Mouse (Mus musculus) neural tube, embryonic 15.5 days (tissue): ENCODE results near the gene Cnot2. TPM values are rescaled to one million over a fixed set of nuclear protein-coding genes. Genes with fewer than 3 reads are reported as not detected.

Experiments
- ATAC-seq: fragments of 200-750 bp; cut with Nextera tagmentation; 2 replicates; pipeline ENCODE4 v1.8.0; 2017; ENCODE audit warnings: mild to moderate bottlenecking, moderate TSS enrichment, moderate library complexity; ENCODE audit not compliant: low FRiP score
- H3K27ac ChIP-seq: fragments of 300-500 bp; sonication (generic); replicated peaks from 2 replicates; pipeline ENCODE4 v1.5.1; 2015; ENCODE audit warnings: mild to moderate bottlenecking, inconsistent platforms
- H3K27me3 ChIP-seq: fragments of 300-500 bp; sonication (generic); replicated peaks from 2 replicates; pipeline ENCODE4 v1.6.1; 2015; ENCODE audit warnings: inconsistent platforms
- H3K36me3 ChIP-seq: fragments of 300-500 bp; sonication (generic); 2 replicates; pipeline ENCODE4 v1.6.1; 2015; ENCODE audit warnings: inconsistent platforms
- H3K4me1 ChIP-seq: fragments of 300-500 bp; sonication (generic); 2 replicates; pipeline ENCODE4 v1.6.1; 2015; ENCODE audit warnings: inconsistent platforms
- H3K4me2 ChIP-seq: fragments of 300-500 bp; sonication (generic); 2 replicates; pipeline ENCODE4 v1.6.1; 2015; ENCODE audit warnings: inconsistent platforms, mild to moderate bottlenecking, moderate library complexity
- H3K4me3 ChIP-seq: fragments of 300-500 bp; sonication (generic); replicated peaks from 2 replicates; pipeline ENCODE4 v1.5.1; 2015; ENCODE audit warnings: mild to moderate bottlenecking, inconsistent platforms
- H3K9ac ChIP-seq: fragments of 300-500 bp; sonication (generic); replicated peaks from 2 replicates; pipeline ENCODE4 v1.6.1; 2015; ENCODE audit warnings: mild to moderate bottlenecking, inconsistent platforms
- H3K9me3 ChIP-seq: fragments of 300-500 bp; sonication (generic); replicated peaks from 2 replicates; pipeline ENCODE4 v1.6.1; 2016; ENCODE audit warnings: inconsistent platforms
- WGBS: fragments of 180-500 bp; shearing (Covaris S2); methylation state at CpG from one replicate; pipeline ENCODE4 v1.1.7; 2015; ENCODE audit warnings: mixed read lengths; 5-methylcytosine and 5-hydroxymethylcytosine counted together
- polyA plus RNA-seq: library from polyadenylated mRNA; unstranded; fragments of >200 nt; fragmentation: Nextera tagmentation; extraction: Ambion mirVana; gene quantifications from 2 replicates; pipeline ENCODE4 v1.2.1, GENCODE M21; 2015

The Cnot2 gene
- polyA plus RNA-seq, 1 experiment from 2014 or later, result 82.9 TPM

DNA sequence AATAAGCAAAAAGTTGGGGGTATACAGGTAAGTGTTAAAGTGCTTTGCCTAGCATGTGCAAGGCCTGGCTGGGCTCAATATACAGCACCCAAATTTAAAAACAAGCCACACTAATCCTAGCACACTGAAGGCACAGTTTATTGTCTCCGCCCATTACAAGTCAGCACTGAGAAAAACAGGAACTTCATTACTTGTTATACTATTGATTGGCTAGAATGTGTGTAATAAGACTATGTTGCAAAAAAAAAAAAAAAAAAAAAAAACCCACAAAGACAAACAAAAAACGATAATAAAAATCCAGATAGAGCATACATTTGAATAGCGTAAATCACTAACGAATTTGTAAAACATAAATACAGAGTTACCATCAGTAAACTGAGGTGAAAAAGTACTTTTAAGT, 66.2 kb downstream of the Cnot2 start:
- H3K9ac ChIP-seq, result no peak overlapping the region
- WGBS, result 95% methylated on average over 4 of the region's 4 CpGs
- H3K4me1 ChIP-seq, result 0 out of 2 replicates have a peak, but pooled peaks cover 3% of the 10 kb centered on the region
- ATAC-seq, result no peak
- no peak overlapping the region for H3K4me3 ChIP-seq
- no peaks in the 10 kb centered on the region for H3K9me3 ChIP-seq
- no peaks in the 10 kb centered on the region for H3K27me3 ChIP-seq
- no peak overlapping the region for H3K27ac ChIP-seq
- no peaks in the 10 kb centered on the region for H3K36me3 ChIP-seq
- no peak overlapping the region for H3K4me2 ChIP-seq

DNA sequence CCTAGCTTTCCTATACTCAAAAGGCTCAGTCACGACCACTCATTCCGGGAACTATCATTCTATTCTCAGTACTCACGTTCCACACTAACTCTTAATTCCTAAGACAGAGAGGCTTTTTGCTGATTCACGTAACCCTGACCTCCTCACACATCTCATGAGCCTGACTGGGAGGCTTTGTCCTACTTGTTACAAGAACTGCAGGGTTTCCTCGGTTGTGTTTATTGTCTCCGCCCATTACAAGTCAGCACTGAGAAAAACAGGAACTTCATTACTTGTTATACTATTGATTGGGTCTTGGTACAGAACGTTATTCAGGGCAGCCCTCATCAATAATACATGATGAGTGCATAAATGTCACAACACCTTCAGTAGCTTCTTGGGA, 68.1 kb downstream of the Cnot2 start:
- Histone ChIP-seq H3K9ac (no peak overlapping the region), H3K36me3 (no peaks in the 10 kb centered on the region), H3K4me3 (no peak overlapping the region), H3K4me2 (no peak overlapping the region), H3K4me1 (no peaks in the 10 kb centered on the region), H3K9me3 (no peaks in the 10 kb centered on the region), H3K27ac (no peak overlapping the region), H3K27me3 (no peaks in the 10 kb centered on the region)
- 44% methylated on average over 7 of the region's 7 CpGs for WGBS
- no peak for ATAC-seq

DNA sequence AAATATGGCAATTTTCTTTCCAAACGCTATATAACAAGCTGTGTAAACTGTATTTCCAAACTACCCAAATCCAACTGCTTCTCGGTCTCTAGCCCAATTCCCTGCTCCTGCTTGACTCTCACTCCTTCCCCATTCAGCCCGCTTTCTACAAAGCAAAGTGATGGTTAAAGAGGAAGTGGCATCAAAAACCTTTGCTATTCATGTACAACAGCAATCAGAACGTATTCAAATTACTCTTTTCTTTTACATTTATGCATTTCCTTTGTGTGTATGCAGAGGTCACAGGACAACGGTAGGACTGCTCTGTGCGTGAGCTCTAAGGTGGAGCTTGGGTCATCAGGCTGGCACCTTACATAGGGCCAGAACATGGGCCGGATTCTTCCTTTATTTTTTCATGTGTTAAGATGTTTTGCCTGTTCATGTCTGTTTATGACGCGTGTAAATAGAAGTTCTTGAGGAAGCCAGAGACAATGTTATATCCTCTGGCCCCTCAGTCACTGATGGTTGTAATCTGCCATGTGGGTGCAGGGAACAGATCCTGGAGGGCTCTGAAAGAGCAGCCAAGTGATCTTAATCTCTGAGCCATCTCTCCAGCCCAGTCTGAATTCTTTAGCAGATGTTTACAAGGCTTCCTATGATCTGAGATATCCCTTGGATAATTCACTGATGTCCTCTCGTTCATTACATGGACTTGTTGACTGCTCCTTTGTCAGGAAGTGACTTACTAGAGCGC, 68.6 kb downstream of the Cnot2 start:
- H3K36me3 ChIP-seq, result no peaks in the 10 kb centered on the region
- H3K27me3 ChIP-seq, result no peaks in the 10 kb centered on the region
- H3K4me3 ChIP-seq, result no peak overlapping the region
- ATAC-seq, result no peak
- 76% methylated on average over 11 of the region's 11 CpGs for WGBS
- no peak overlapping the region for H3K4me2 ChIP-seq
- H3K27ac ChIP-seq, result no peak overlapping the region
- H3K9me3 ChIP-seq, result no peaks in the 10 kb centered on the region
- no peak overlapping the region for H3K9ac ChIP-seq
- H3K4me1 ChIP-seq, result no peaks in the 10 kb centered on the region

DNA sequence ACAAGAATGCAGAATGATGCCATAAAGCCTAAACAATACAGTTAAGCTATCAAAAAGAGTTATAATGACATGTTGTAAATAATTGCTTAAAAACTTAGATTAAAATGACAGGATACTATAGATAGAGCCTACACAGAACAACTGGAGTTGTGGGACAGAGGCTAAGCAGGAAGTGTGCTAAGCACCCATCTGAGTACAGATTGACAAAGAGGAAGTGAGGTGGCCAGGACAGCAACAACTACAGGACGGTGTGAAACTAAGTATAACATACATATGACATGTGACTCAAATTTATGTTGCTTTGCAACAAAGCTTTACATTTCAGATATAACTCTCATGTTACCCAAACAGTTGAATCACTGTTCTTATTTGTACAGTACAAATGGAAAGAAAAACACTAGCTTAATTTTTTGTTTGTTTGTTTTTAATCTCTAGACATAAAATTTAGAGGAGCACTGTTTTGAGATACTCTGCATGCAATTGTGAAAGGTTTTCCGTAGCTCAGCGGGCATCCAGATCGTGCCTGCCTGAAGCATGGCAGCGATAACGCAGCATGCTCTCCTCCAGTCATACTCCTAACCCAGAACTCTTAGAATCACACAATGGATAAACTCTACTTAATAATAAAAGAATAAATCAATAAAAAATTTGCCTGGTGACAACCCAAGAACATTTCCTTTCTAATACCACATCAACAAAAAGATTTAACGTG, 75.9 kb downstream of the Cnot2 start:
- Histone ChIP-seq H3K4me1 (no peaks in the 10 kb centered on the region), H3K4me3 (no peak overlapping the region), H3K9me3 (no peaks in the 10 kb centered on the region), H3K36me3 (peaks cover 2% of the 10 kb centered on the region; the same call in 1 of the 2 replicates), H3K4me2 (no peak overlapping the region), H3K27me3 (no peaks in the 10 kb centered on the region), H3K27ac (no peak overlapping the region), H3K9ac (no peak overlapping the region)
- no peak for ATAC-seq
- 82% methylated on average over 7 of the region's 7 CpGs for WGBS

DNA sequence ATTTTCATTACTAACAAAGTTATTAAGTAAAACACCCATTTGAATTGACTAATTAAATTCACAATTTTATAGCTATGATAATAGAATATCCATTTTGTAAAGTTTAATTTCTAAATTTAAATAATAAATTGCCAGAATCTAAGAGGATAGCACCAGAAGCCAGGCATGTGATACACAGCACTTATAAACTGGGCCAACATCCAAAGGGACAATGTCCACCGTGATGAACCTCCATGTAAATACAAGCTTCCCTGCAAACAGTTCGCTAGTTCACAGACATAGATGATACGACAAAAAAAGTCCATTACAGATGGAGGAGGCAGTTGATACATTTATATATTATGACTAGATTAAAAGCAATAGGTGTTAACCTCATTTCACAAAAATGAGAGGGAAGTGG, 88.5 kb downstream of the Cnot2 start:
- WGBS, result 88% methylated on average over 3 of the region's 3 CpGs
- no peaks in the 10 kb centered on the region for H3K27me3 ChIP-seq
- H3K36me3 ChIP-seq, result peaks cover 30% of the 10 kb centered on the region
- H3K9ac ChIP-seq, result no peak overlapping the region
- H3K9me3 ChIP-seq, result no peaks in the 10 kb centered on the region
- ATAC-seq, result no peak
- no peaks in the 10 kb centered on the region for H3K4me1 ChIP-seq
- no peak overlapping the region for H3K4me2 ChIP-seq
- no peak overlapping the region for H3K4me3 ChIP-seq
- H3K27ac ChIP-seq, result no peak overlapping the region

DNA sequence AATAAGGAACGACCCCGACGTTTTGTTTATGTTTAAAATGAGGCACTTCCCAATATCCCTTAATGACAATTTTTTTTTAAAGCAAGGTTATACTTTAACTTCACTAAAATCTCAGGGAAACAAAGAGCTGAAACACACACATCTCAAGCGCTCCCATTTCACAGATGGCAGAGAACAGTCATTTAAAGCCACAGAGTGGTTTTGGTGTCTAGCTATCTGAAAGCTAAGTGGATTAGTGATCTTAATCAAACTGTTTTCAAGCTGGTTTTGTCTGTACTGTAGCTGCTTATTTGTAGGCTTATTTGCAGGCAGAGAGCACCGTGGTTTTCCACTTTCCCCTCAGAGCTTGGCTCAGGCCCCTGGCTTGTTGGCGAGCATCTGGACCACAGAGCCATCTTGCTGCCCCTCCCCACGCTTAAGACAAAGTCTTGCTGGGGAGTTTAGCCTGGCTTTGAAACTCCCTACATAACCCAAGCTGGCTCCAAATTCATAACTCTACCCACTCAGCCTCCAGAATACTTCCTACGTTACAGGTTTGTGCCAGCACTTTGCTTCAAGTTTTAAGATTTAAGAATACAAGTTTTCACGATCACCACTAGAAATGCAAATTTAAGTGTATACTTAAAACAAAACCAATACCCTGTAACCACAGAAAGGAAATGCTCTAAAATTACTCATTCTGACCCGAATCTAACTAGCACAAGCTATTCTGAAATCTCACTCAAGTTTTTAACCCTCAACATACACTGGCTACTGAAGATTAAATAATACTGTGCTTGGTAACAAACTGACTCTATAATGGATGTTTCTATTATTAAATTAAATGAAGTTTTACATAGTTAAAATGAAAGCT, 94.2 kb downstream of the Cnot2 start:
- H3K4me1 ChIP-seq, result no peaks in the 10 kb centered on the region
- H3K4me3 ChIP-seq, result no peak overlapping the region
- ATAC-seq, result no peak
- no peak overlapping the region for H3K27ac ChIP-seq
- H3K4me2 ChIP-seq, result no peak overlapping the region
- peaks cover 24% of the 10 kb centered on the region for H3K36me3 ChIP-seq
- 87% methylated on average over 10 of the region's 10 CpGs for WGBS
- H3K27me3 ChIP-seq, result no peaks in the 10 kb centered on the region
- no peak overlapping the region for H3K9ac ChIP-seq
- H3K9me3 ChIP-seq, result no peaks in the 10 kb centered on the region

DNA sequence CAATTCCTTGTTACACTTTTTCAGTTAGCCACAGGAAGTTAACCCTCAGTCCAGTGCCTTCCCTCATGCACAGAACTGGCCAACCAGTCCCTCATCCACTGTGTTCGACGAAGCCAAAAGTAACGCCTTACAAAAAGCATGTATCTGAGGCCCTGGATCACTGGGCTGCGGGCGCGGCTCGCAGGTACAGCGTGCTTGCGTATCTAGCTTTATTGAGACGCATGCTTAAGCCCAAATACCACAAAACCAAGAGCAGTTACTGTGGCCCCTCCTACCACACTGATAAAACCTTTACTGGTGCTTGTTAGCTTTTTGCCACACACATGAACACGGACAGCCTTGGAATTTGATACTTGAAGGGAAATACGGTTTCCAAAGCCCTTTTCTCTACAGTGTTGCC, 99.4 kb downstream of the Cnot2 start:
- WGBS, result 93% methylated on average over 12 of the region's 12 CpGs
- Histone ChIP-seq H3K27ac (no peak overlapping the region), H3K4me2 (no peak overlapping the region), H3K9ac (no peak overlapping the region), H3K27me3 (no peaks in the 10 kb centered on the region), H3K9me3 (no peaks in the 10 kb centered on the region), H3K4me3 (no peak overlapping the region), H3K4me1 (no peaks in the 10 kb centered on the region), H3K36me3 (peaks cover 19% of the 10 kb centered on the region)
- no peak for ATAC-seq

DNA sequence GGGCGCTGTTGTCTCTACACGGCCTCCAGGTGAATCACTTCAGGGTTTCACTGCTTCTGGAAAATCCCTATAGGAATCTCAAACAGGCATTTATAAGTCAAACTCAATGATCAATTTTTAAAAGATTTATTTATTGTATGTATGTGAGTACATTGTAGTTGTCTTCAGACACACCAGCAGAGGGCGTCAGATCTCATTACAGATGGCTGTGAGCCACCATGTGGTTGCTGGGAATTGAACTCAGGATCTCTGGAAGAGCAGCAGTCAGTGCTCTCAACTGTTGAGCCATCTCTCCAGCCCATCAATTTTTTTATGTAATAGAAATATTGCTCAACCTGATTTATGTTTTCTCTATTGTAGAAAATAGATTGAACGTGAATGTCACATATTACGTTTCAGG, 100.3 kb downstream of the Cnot2 start:
- no peak for ATAC-seq
- Histone ChIP-seq H3K36me3 (peaks cover 14% of the 10 kb centered on the region), H3K4me3 (no peak overlapping the region), H3K27me3 (no peaks in the 10 kb centered on the region), H3K4me1 (no peaks in the 10 kb centered on the region), H3K9me3 (no peaks in the 10 kb centered on the region), H3K4me2 (no peak overlapping the region), H3K27ac (no peak overlapping the region), H3K9ac (no peak overlapping the region)
- 91% methylated on average over 5 of the region's 5 CpGs for WGBS

DNA sequence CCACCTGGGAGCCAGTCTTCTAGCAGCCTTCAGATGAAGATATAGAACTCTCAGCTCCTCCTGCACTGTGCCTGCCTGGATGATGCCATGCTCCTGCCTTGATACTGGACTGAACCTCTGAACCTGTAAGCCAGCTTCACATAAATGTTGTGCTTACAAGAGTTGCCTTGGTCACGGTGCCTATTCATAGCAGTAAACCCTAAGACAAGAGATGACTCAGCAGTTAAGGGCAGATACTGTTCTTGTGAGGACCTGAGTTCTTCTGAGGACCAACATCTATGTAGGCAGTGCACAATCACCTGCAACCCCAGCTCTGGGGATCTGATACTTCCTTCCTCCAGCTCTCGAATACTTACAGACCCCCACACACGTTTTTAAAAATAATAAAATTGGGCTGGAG, 104.8 kb downstream of the Cnot2 start:
- no peaks in the 10 kb centered on the region for H3K9me3 ChIP-seq
- 87% methylated on average over 3 of the region's 3 CpGs for WGBS
- H3K27me3 ChIP-seq, result no peaks in the 10 kb centered on the region
- H3K4me1 ChIP-seq, result peaks cover 26% of the 10 kb centered on the region
- no peak for ATAC-seq
- H3K4me3 ChIP-seq, result no peak overlapping the region
- no peak overlapping the region for H3K4me2 ChIP-seq
- no peak overlapping the region for H3K9ac ChIP-seq
- no peak overlapping the region for H3K27ac ChIP-seq
- no peaks in the 10 kb centered on the region for H3K36me3 ChIP-seq

DNA sequence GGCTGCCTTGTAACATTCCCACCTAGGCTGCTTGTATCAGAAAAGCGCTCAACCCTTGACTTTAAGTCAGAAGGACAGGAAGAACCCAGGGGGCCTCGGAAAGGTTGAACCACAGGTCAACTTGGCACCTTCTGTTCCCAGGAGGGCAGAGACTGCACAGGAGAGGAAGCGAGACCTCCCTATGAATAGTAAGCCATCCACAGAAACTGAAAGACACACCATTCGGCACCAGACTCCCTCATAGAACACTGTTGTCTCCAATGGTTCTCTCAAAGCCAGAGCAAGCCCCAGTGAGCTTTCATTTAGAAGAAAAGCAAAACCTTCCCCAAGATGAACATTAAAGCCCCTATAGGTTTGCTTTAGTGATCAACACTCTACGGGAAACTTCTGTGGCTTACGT, 105.6 kb downstream of the Cnot2 start:
- WGBS, result 64% methylated on average over 6 of the region's 6 CpGs
- Histone ChIP-seq H3K9ac (no peak overlapping the region), H3K9me3 (no peaks in the 10 kb centered on the region), H3K4me3 (no peak overlapping the region), H3K36me3 (no peaks in the 10 kb centered on the region), H3K27me3 (no peaks in the 10 kb centered on the region), H3K4me2 (peak overlapping the region; percentile 89), H3K4me1 (peaks cover 27% of the 10 kb centered on the region), H3K27ac (no peak overlapping the region)
- ATAC-seq, result no peak

DNA sequence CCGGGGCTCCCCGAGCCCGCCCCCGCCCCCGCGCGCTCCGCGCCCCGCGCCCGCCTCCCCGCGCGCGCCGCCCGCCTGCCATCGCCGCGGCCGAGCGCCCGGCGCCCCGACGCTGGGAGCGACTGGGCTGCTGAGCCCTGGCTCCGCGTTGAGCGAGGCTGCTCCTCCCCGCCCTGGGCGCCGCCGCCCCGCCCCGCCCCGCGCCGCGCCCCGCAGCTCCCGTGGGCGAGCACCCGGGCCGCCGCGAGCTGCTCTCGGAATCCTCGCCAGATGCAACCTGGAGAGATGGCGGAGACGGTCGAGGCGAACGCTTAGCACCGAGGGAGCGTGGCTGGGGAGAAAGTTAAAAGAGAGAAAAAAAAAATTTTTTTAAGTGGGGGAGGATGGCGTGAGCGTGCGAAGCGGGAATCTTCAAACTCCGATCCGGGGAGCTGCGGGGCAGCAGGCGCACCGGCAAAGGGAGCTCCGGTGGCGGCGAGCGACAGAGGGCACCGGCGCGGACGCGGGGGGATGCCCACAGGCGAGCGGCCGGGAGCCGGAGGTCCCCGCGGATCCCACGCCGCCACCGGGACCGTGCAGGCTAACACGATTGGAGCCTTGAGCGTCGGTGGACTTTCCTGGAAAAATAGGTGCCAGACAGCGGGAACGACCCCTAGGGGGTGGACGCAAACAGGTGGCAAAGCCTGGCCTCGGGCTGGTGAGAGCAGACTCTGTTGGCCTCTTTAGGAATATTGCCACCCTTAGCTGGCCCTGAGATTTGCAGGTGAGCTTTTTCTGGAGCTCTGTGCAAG, 107.4 kb downstream of the Cnot2 start, which contains the start of gene Kcnmb4:
TSS of gene Kcnmb4 (minus strand) at position 120 of the 791 bp plus-strand sequence.
- under 1% methylated on average over 85 of the region's 92 CpGs for WGBS
- H3K9ac ChIP-seq, result peak within 1 kb of the TSS; percentile 69
- peak within 1 kb of the TSS; percentile 89 for H3K4me2 ChIP-seq
- peak; percentile 90 for ATAC-seq
- H3K9me3 ChIP-seq, result no peaks in the 10 kb centered on the region
- H3K36me3 ChIP-seq, result no peaks in the 10 kb centered on the region
- H3K4me3 ChIP-seq, result peak within 1 kb of the TSS; percentile 81
- H3K27ac ChIP-seq, result peak within 1 kb of the TSS; percentile 86
- H3K27me3 ChIP-seq, result no peaks in the 10 kb centered on the region
- peaks cover 36% of the 10 kb centered on the region for H3K4me1 ChIP-seq
